In the genomic region with DNA sequence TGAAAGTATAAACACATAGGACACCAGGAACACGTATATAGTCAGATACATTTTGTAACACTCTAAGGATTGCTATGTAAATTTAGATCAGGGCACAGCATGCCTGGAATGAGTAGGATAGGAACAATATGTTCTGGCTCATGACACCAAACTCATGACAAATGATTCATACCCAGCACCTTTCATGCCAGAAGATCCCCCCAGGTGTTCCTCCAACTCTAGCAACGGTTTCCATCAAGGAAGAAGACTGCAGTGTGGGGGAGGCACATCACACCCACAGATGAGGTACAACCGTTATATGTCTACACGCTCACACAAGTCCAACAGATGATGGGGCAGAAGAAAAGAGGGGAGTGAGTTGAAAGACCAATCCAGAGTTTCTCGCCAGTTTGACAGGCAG, we compare ENCODE assay signal across 18 mouse cellular contexts. TPM values are rescaled to one million over a fixed set of nuclear protein-coding genes. Genes with fewer than 3 reads are reported as not detected.
DNase-seq lines count a peak whose midpoint lies in the region; ATAC-seq lines count a peak whose summit lies in the region.
"Had no signal": no experiment of that assay in that cellular context is flagged by ENCODE, and none has a peak within 500 bp of the region (broad histone marks: within the 10 kb centered on the region; RNA-seq: fewer than 3 reads in every experiment).

No protein-coding gene starts in this region.

- no peaks in the 10 kb centered on the region for H3K27me3 ChIP-seq in midbrain, embryonic 14.5 days (ENCODE audit: control insufficient read depth, insufficient read depth, low read length)
- H3K27me3 ChIP-seq in midbrain, embryonic 13.5 days, result no peaks in the 10 kb centered on the region; the same call in 1 of the 2 replicates
- no peaks in the 10 kb centered on the region for H3K27me3 ChIP-seq in hindbrain, embryonic 16.5 days (replicated peaks; ENCODE audit: control insufficient read depth, insufficient read depth, low read length)

- WGBS in midbrain, embryonic 14.5 days, result 88% methylated on average over 5 of the region's 5 CpGs
- WGBS in midbrain, embryonic 13.5 days, result 80% methylated on average over 5 of the region's 5 CpGs
- 79% methylated on average over 5 of the region's 5 CpGs for WGBS in hindbrain, embryonic 16.5 days

- H3K4me2 ChIP-seq in midbrain, embryonic 14.5 days (ENCODE audit: low read length), result peak overlapping the region; percentile 71
- H3K4me2 ChIP-seq in midbrain, embryonic 13.5 days (replicated peaks), result no peak overlapping the region; the same call in 1 of the 2 replicates
- H3K4me2 ChIP-seq in hindbrain, embryonic 16.5 days (ENCODE audit: low read length), result peak overlapping the region; percentile 34
- H3K4me2 ChIP-seq: embryonic facial prominence, embryonic 12.5 days; heart, embryonic 11.5 days; liver, embryonic 15.5 days had no signal

- H3K27ac ChIP-seq in midbrain, embryonic 14.5 days (replicated peaks; ENCODE audit: low read depth, low read length), result no peak overlapping the region
- H3K27ac ChIP-seq in midbrain, embryonic 13.5 days, result no peak overlapping the region
- no peak overlapping the region for H3K27ac ChIP-seq in hindbrain, embryonic 16.5 days (ENCODE audit: low read depth, low read length)
- H3K27ac ChIP-seq: embryonic facial prominence, embryonic 12.5 days; gastrocnemius, adult 2 months; liver, embryonic 15.5 days; macrophage; stomach, postnatal 0 days had no signal

- H3K9me3 ChIP-seq in midbrain, embryonic 14.5 days (ENCODE audit: control insufficient read depth, low read length), result no peaks in the 10 kb centered on the region
- no peaks in the 10 kb centered on the region for H3K9me3 ChIP-seq in midbrain, embryonic 13.5 days
- H3K9me3 ChIP-seq in hindbrain, embryonic 16.5 days (ENCODE audit: control insufficient read depth, low read length), result no peaks in the 10 kb centered on the region
- H3K9me3 ChIP-seq: embryonic facial prominence, embryonic 12.5 days; liver, embryonic 15.5 days had no signal

- ATAC-seq in frontal cortex, adult (ENCODE audit: low TSS enrichment), result peak; percentile 63
- no peak for ATAC-seq in midbrain, embryonic 14.5 days (ENCODE audit: low FRiP score, low TSS enrichment)
- ATAC-seq in midbrain, embryonic 13.5 days, result no peak
- ATAC-seq in hindbrain, embryonic 16.5 days, result no peak

- no peak overlapping the region for H3K9ac ChIP-seq in midbrain, embryonic 14.5 days (replicated peaks; ENCODE audit: low read length)
- no peak overlapping the region for H3K9ac ChIP-seq in midbrain, embryonic 13.5 days (replicated peaks)
- H3K9ac ChIP-seq in hindbrain, embryonic 16.5 days (ENCODE audit: low read depth, low read length), result no peak overlapping the region
- H3K9ac ChIP-seq: embryonic facial prominence, embryonic 12.5 days; liver, embryonic 15.5 days had no signal

- no peak for DNase-seq in frontal cortex, postnatal 14 days (ENCODE audit: low spot score in 2 of 2)
- no peak for DNase-seq in midbrain, embryonic 14.5 days
- DNase-seq in right cerebral cortex, postnatal 25 days, result peak; percentile 43
- DNase-seq in gastrocnemius, postnatal 14 days, result no peak
- DNase-seq: B cell, adult 2 months; gastrocnemius, adult 2 months; heart, postnatal 4 days; kidney, adult 18-20 months; kidney, postnatal 25 days; thymus, postnatal 4 days had no signal

- H3K4me1 ChIP-seq in midbrain, embryonic 14.5 days (ENCODE audit: control insufficient read depth, insufficient read depth, low read length), result no peaks in the 10 kb centered on the region
- peaks cover 22% of the 10 kb centered on the region for H3K4me1 ChIP-seq in midbrain, embryonic 13.5 days (replicated peaks)
- no peaks in the 10 kb centered on the region for H3K4me1 ChIP-seq in hindbrain, embryonic 16.5 days (ENCODE audit: control insufficient read depth, insufficient read depth, low read depth, low read length)
- H3K4me1 ChIP-seq: embryonic facial prominence, embryonic 12.5 days; liver, embryonic 15.5 days had no signal

- H3K4me3 ChIP-seq in midbrain, embryonic 14.5 days (replicated peaks; ENCODE audit: low read depth, low read length), result no peak overlapping the region
- no peak overlapping the region for H3K4me3 ChIP-seq in midbrain, embryonic 13.5 days (replicated peaks)
- H3K4me3 ChIP-seq in hindbrain, embryonic 16.5 days (ENCODE audit: low read length), result no peak overlapping the region
- H3K4me3 ChIP-seq: embryonic facial prominence, embryonic 12.5 days; gastrocnemius, adult 2 months; liver, embryonic 15.5 days had no signal

- intact Hi-C loops in gastrocnemius, postnatal 14 days (cut with DNase I; ENCODE audit: low total_unique reads), result no loop called here

- no peaks in the 10 kb centered on the region for H3K36me3 ChIP-seq in midbrain, embryonic 14.5 days (ENCODE audit: control insufficient read depth, insufficient read depth, low read length)
- H3K36me3 ChIP-seq in midbrain, embryonic 13.5 days, result no peaks in the 10 kb centered on the region
- H3K36me3 ChIP-seq in hindbrain, embryonic 16.5 days (ENCODE audit: control insufficient read depth, insufficient read depth, low read length), result no peaks in the 10 kb centered on the region
- H3K36me3 ChIP-seq: embryonic facial prominence, embryonic 12.5 days; liver, embryonic 15.5 days had no signal

RNA-seq across cellular contexts. Expression of a gene that starts 3.5 kb away (rescaled TPM):
- 12.6 and 14.4 TPM in 2 replicates for polyA plus RNA-seq in midbrain, embryonic 14.5 days (2014; fragmentation: Nextera tagmentation; extraction: Ambion mirVana)
- 10.1 and 10.5 TPM in 2 replicates for polyA plus RNA-seq in midbrain, embryonic 13.5 days (2015; fragmentation: Nextera tagmentation; extraction: Ambion mirVana)
- polyA plus RNA-seq in hindbrain, embryonic 16.5 days (2015; fragmentation: Nextera tagmentation; extraction: Ambion mirVana), result 17.6 and 19.0 TPM in 2 replicates
- 1 to 10 TPM in 1 of 2 experiments, under 1 TPM in 1; 0.84 to 2.0 TPM for total RNA-seq in gastrocnemius, postnatal 14 days (2021)
- polyA plus RNA-seq: macrophage had no signal
